Comparison of ENCODE assay signal across 19 mouse cellular contexts in the genomic region with DNA sequence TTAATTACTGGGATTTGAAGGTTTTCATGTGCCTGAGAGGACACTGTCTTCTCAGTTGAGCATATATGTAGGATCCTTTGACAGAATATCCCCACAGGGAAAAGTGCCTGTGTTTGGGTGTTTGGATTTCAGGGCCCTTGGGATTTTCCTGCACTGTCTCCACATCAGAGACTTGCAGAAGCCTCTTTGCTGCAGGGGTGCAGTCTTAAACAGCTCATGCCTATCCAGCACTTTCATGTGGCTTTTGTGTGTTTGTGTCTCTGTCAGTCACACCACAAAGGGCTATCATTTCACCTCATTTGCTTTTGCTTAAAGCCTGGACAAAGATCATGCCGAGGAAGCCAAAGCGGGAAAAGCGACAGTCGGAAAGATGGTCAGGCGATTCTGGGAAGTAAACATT.
DNase-seq lines count a peak whose midpoint lies in the region; ATAC-seq and TF ChIP-seq lines count a peak whose summit lies in the region.
"Had no signal": no experiment of that assay in that cellular context is flagged by ENCODE, and none has a peak within 500 bp of the region (broad histone marks: within the 10 kb centered on the region; RNA-seq: fewer than 3 reads in every experiment).

No protein-coding gene starts in this region.

- no peaks in the 10 kb centered on the region for H3K9me3 ChIP-seq in intestine, embryonic 14.5 days (ENCODE audit: control insufficient read depth, low read length)
- H3K9me3 ChIP-seq in intestine, embryonic 15.5 days, result no peaks in the 10 kb centered on the region
- H3K9me3 ChIP-seq in midbrain, embryonic 11.5 days (ENCODE audit: control insufficient read depth, low read length), result no peaks in the 10 kb centered on the region
- no peaks in the 10 kb centered on the region for H3K9me3 ChIP-seq in midbrain, postnatal 0 days (ENCODE audit: low read length)
- H3K9me3 ChIP-seq in midbrain, embryonic 14.5 days (ENCODE audit: control insufficient read depth, low read length), result no peaks in the 10 kb centered on the region
- H3K9me3 ChIP-seq: heart, embryonic 15.5 days; limb, embryonic 13.5 days; liver, embryonic 13.5 days had no signal

- no peak for DNase-seq in intestine, embryonic 14.5 days (ENCODE audit: low spot score)
- DNase-seq in midbrain, embryonic 11.5 days (ENCODE audit: low spot score, missing footprints), result no peak
- DNase-seq in midbrain, postnatal 0 days (ENCODE audit: low spot score), result no peak
- peak; percentile 6 for DNase-seq in embryo, embryonic 9.5 days (ENCODE audit: extremely low spot score)
- peak; percentile 20 for DNase-seq in midbrain, embryonic 14.5 days
- DNase-seq: adrenal gland, adult 8-10 months; cerebellum, adult 9-10 months; gastrocnemius, postnatal 36 days; kidney, adult 11 months; liver, embryonic 13.5 days; right cerebral cortex, postnatal 25 days; thymus, adult 2 months had no signal

- ATAC-seq in intestine, embryonic 14.5 days (replicated peaks; ENCODE audit: low FRiP score, low TSS enrichment, low read depth), result no peak
- ATAC-seq in intestine, embryonic 15.5 days, result no peak
- ATAC-seq in midbrain, embryonic 11.5 days (ENCODE audit: low FRiP score), result no peak
- ATAC-seq in midbrain, postnatal 0 days (ENCODE audit: low FRiP score), result no peak
- no peak for ATAC-seq in midbrain, embryonic 14.5 days (ENCODE audit: low FRiP score, low TSS enrichment)
- no peak for ATAC-seq in megakaryocyte-erythroid progenitor cell, adult 5-6 weeks (replicated peaks; ENCODE audit: low FRiP score, low TSS enrichment, poor library complexity, severe bottlenecking)
- ATAC-seq in megakaryocyte progenitor cell, adult 5-6 weeks (replicated peaks; ENCODE audit: poor library complexity), result no peak
- ATAC-seq: forebrain, embryonic 16.5 days had no signal

- no peak for TF ChIP-seq CTCF in midbrain, postnatal 0 days (IDR thresholded peaks at IDR 0.05)

- no peaks in the 10 kb centered on the region for H3K36me3 ChIP-seq in intestine, embryonic 14.5 days (ENCODE audit: control insufficient read depth, insufficient read depth, low read length)
- no peaks in the 10 kb centered on the region for H3K36me3 ChIP-seq in intestine, embryonic 15.5 days
- H3K36me3 ChIP-seq in midbrain, embryonic 11.5 days (ENCODE audit: control insufficient read depth, insufficient read depth, low read length), result no peaks in the 10 kb centered on the region
- H3K36me3 ChIP-seq in midbrain, postnatal 0 days (ENCODE audit: insufficient read depth, low read length), result no peaks in the 10 kb centered on the region
- H3K36me3 ChIP-seq in midbrain, embryonic 14.5 days (ENCODE audit: control insufficient read depth, insufficient read depth, low read length), result no peaks in the 10 kb centered on the region
- H3K36me3 ChIP-seq: heart, embryonic 15.5 days; limb, embryonic 13.5 days; liver, embryonic 13.5 days had no signal

- no peak overlapping the region for H3K9ac ChIP-seq in intestine, embryonic 14.5 days (ENCODE audit: low read length)
- H3K9ac ChIP-seq in intestine, embryonic 15.5 days, result no peak overlapping the region
- H3K9ac ChIP-seq in midbrain, embryonic 11.5 days (ENCODE audit: low read length), result no peak overlapping the region
- H3K9ac ChIP-seq in midbrain, postnatal 0 days (replicated peaks; ENCODE audit: low read length, poor library complexity, severe bottlenecking), result no peak overlapping the region
- no peak overlapping the region for H3K9ac ChIP-seq in midbrain, embryonic 14.5 days (replicated peaks; ENCODE audit: low read length)
- H3K9ac ChIP-seq: heart, embryonic 15.5 days; limb, embryonic 13.5 days; liver, embryonic 13.5 days had no signal

- no peak overlapping the region for H3K4me2 ChIP-seq in intestine, embryonic 14.5 days (ENCODE audit: low read length)
- no peak overlapping the region for H3K4me2 ChIP-seq in intestine, embryonic 15.5 days (replicated peaks)
- H3K4me2 ChIP-seq in midbrain, embryonic 11.5 days, result no peak overlapping the region
- no peak overlapping the region for H3K4me2 ChIP-seq in midbrain, postnatal 0 days (ENCODE audit: low read depth, low read length, poor library complexity, severe bottlenecking)
- H3K4me2 ChIP-seq in midbrain, embryonic 14.5 days (ENCODE audit: low read length), result no peak overlapping the region
- H3K4me2 ChIP-seq: heart, embryonic 15.5 days; limb, embryonic 13.5 days; liver, embryonic 13.5 days had no signal

- WGBS in intestine, embryonic 14.5 days, result 51% methylated on average over 5 of the region's 5 CpGs
- 54% methylated on average over 5 of the region's 5 CpGs for WGBS in intestine, embryonic 15.5 days
- 34% methylated on average over 5 of the region's 5 CpGs for WGBS in midbrain, embryonic 11.5 days
- WGBS in midbrain, postnatal 0 days, result 40% methylated on average over 5 of the region's 5 CpGs
- WGBS in midbrain, embryonic 14.5 days, result 29% methylated on average over 5 of the region's 5 CpGs

- peaks cover 6% of the 10 kb centered on the region; the same call in 1 of the 2 replicates for H3K4me1 ChIP-seq in intestine, embryonic 14.5 days (replicated peaks; ENCODE audit: control insufficient read depth, insufficient read depth, low read length)
- H3K4me1 ChIP-seq in intestine, embryonic 15.5 days (replicated peaks), result no peaks in the 10 kb centered on the region; the same call in 1 of the 2 replicates
- peaks cover 9% of the 10 kb centered on the region for H3K4me1 ChIP-seq in midbrain, embryonic 11.5 days (ENCODE audit: control insufficient read depth, insufficient read depth, low read length)
- no peaks in the 10 kb centered on the region for H3K4me1 ChIP-seq in midbrain, postnatal 0 days (ENCODE audit: insufficient read depth, low read length)
- H3K4me1 ChIP-seq in midbrain, embryonic 14.5 days (ENCODE audit: control insufficient read depth, insufficient read depth, low read length), result peaks cover 5% of the 10 kb centered on the region; the same call in 1 of the 2 replicates
- H3K4me1 ChIP-seq: liver, embryonic 13.5 days had no signal

- peak overlapping the region; percentile 8; the same call in 1 of the 2 replicates for H3K27ac ChIP-seq in intestine, embryonic 14.5 days (ENCODE audit: low read depth)
- no peak overlapping the region for H3K27ac ChIP-seq in intestine, embryonic 15.5 days
- 0 out of 2 replicates have a peak overlapping the region, but pooled peaks have one; percentile 20 for H3K27ac ChIP-seq in midbrain, embryonic 11.5 days (ENCODE audit: low read depth, low read length)
- H3K27ac ChIP-seq in midbrain, postnatal 0 days (ENCODE audit: low read depth, low read length), result no peak overlapping the region
- H3K27ac ChIP-seq in midbrain, embryonic 14.5 days (replicated peaks; ENCODE audit: low read depth, low read length), result no peak overlapping the region
- H3K27ac ChIP-seq: heart, embryonic 15.5 days; kidney, postnatal 0 days; limb, embryonic 13.5 days; liver, embryonic 13.5 days had no signal

- no peaks in the 10 kb centered on the region for H3K27me3 ChIP-seq in intestine, embryonic 14.5 days (replicated peaks; ENCODE audit: control insufficient read depth, insufficient read depth, low read length)
- H3K27me3 ChIP-seq in intestine, embryonic 15.5 days (replicated peaks), result no peaks in the 10 kb centered on the region
- H3K27me3 ChIP-seq in midbrain, embryonic 11.5 days (ENCODE audit: control insufficient read depth, insufficient read depth, low read length), result no peaks in the 10 kb centered on the region
- no peaks in the 10 kb centered on the region for H3K27me3 ChIP-seq in midbrain, postnatal 0 days (ENCODE audit: insufficient read depth, low read length)
- H3K27me3 ChIP-seq in midbrain, embryonic 14.5 days (ENCODE audit: control insufficient read depth, insufficient read depth, low read length), result no peaks in the 10 kb centered on the region
- H3K27me3 ChIP-seq: heart, embryonic 15.5 days; limb, embryonic 13.5 days; liver, embryonic 13.5 days had no signal

- H3K4me3 ChIP-seq in intestine, embryonic 14.5 days (ENCODE audit: low read depth, low read length), result no peak overlapping the region
- no peak overlapping the region for H3K4me3 ChIP-seq in intestine, embryonic 15.5 days (replicated peaks)
- H3K4me3 ChIP-seq in midbrain, embryonic 11.5 days (ENCODE audit: low read depth, low read length), result no peak overlapping the region
- H3K4me3 ChIP-seq in midbrain, postnatal 0 days (ENCODE audit: low read depth, low read length), result no peak overlapping the region
- no peak overlapping the region for H3K4me3 ChIP-seq in midbrain, embryonic 14.5 days (replicated peaks; ENCODE audit: low read depth, low read length)
- H3K4me3 ChIP-seq: heart, embryonic 15.5 days; limb, embryonic 13.5 days; liver, embryonic 13.5 days had no signal

Comparison
In these comparisons a context has a peak if more than half of its experiments do, and no peak if none do; other contexts are left out.
1. DNase-seq: peak in embryo, embryonic 9.5 days (single experiment) and midbrain, embryonic 14.5 days (single experiment); none in intestine, embryonic 14.5 days (single experiment), midbrain, embryonic 11.5 days (single experiment) and midbrain, postnatal 0 days (single experiment).
2. H3K27ac ChIP-seq: peak in intestine, embryonic 14.5 days (single experiment) and midbrain, embryonic 11.5 days (single experiment); none in intestine, embryonic 15.5 days (single experiment), midbrain, postnatal 0 days (single experiment) and midbrain, embryonic 14.5 days (single experiment).